Mouse (Mus musculus) kidney, adult 10 weeks (tissue): ENCODE measurements around the gene Gm16442. TPM values are rescaled to one million over a fixed set of nuclear protein-coding genes. Genes with fewer than 3 reads are reported as not detected.

Experiments used
- polyA plus RNA-seq: library from polyadenylated mRNA; stranded (reverse); fragments of 350-450 nt; fragmentation: Illumina TruSeq; extraction: RNeasy Lipid Tissue Mini Kit (QIAGEN cat#74804); gene quantifications from one replicate; pipeline ENCODE4 v1.2.3, GENCODE M21; 2014; ENCODE audit warnings: low read depth, low replicate concordance

Gm16442 gene
- not detected for polyA plus RNA-seq

GRCm38 (mm10) chr7:20122479-20122878 is at the start of gene Gm16442:
Gene Gm16442 (minus strand): TSS chr7:20122579.

GRCm38 (mm10) chr7:20168277-20168676 is 45.9 kb upstream of the Gm16442 start, which contains the start of gene Vmn1r94:
Gene Vmn1r94 (minus strand): TSS chr7:20168377.

GRCm38 (mm10) chr7:20138988-20139387 is 16.6 kb upstream of the Gm16442 start, which contains the start of gene Vmn1r93:
Gene Vmn1r93 (minus strand): TSS chr7:20139088.

GRCm38 (mm10) chr7:20099380-20099779 is 23.0 kb downstream of the Gm16442 start, which contains the start of gene Vmn1r91:
Gene Vmn1r91 (plus strand): TSS chr7:20099680.

Other genes with a start within 250 kb of the Gm16442 start
- 0.12 TPM for gene Ceacam19, start 234.6 kb downstream of the Gm16442 start, polyA plus RNA-seq
- gene Pvr, start 201.4 kb downstream of the Gm16442 start, polyA plus RNA-seq = 11.8 TPM
- not detected for gene Igsf23, start 171.8 kb downstream of the Gm16442 start, polyA plus RNA-seq
- 0.16 TPM for gene Ceacam20, start 157.2 kb downstream of the Gm16442 start, polyA plus RNA-seq
- 0.16 TPM for gene Nlrp9b, start 131.1 kb downstream of the Gm16442 start, polyA plus RNA-seq
- not detected for gene Vmn1r91, start 22.9 kb downstream of the Gm16442 start, polyA plus RNA-seq
- gene Vmn1r93, start 16.5 kb upstream of the Gm16442 start, polyA plus RNA-seq = not detected
- not detected for gene Vmn1r94, start 45.8 kb upstream of the Gm16442 start, polyA plus RNA-seq
- not detected for gene Vmn1r95, start 71.1 kb upstream of the Gm16442 start, polyA plus RNA-seq
- not detected for gene Gm6164, start 83.0 kb upstream of the Gm16442 start, polyA plus RNA-seq
- not detected for gene Gm4498, start 111.2 kb upstream of the Gm16442 start, polyA plus RNA-seq
- not detected for gene Gm5890, start 140.3 kb upstream of the Gm16442 start, polyA plus RNA-seq
- not detected for gene Gm4133, start 211.5 kb upstream of the Gm16442 start, polyA plus RNA-seq